8 mouse cellular contexts compared by ENCODE assay signal in the genomic region with DNA sequence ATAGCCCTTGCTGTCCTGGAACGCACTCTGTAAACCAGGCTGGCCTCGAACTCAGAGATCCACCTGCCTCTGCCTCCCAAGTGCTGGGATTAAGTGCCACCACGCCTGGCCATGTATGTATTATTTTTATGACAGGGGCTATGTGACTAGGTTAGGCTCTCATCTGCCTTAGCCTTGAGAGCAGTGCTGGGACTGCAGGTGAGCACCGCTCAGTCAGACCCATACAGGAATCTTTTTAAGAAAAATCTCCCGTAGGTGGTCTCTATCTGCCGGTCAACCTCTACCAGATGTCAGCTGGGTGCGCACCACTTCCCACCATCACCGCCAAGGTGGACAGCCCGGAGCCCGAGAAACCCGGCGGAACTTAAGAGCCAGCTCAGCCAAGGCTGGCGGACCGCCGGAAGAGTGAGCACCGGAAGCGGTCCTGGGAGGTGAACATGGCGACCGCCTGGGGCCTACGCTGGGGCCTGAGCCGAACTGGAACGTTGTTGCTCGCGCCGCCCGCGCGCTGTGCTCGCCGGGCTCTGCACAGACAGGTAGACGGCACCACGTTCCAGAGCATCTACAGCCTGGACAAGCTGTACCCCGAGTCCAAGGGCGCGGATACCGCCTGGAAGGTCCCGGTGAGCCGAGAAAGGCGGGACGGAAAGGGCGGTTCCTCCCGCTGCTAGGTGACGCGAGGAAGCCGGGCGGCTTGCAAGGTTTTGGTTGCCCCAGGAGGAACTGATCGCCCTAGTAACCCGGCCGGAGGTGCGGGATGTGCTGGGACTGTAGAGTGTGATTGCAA. TPM values are rescaled to one million over a fixed set of nuclear protein-coding genes. Genes with fewer than 3 reads are reported as not detected.
DNase-seq lines count a peak whose midpoint lies in the region; ATAC-seq and TF ChIP-seq lines count a peak whose summit lies in the region.

A gene (plus strand): TSS at position 415 of the 787 bp plus-strand sequence.

- H3K4me1 ChIP-seq in hindbrain, embryonic 10.5 days (replicated peaks), result peaks cover 44% of the 10 kb centered on the region
- peaks cover 4% of the 10 kb centered on the region; the same call in 1 of the 2 replicates for H3K4me1 ChIP-seq in lung, postnatal 0 days (ENCODE audit: insufficient read depth, low read depth, low read length)

- no peak; the same call in 1 of the 2 replicates for TF ChIP-seq EP300 in lung, postnatal 0 days (IDR thresholded peaks at IDR 0.05)

- ATAC-seq in lung, postnatal 0 days, result peak; percentile 94

- 3% methylated on average over 50 of the region's 50 CpGs for WGBS in hindbrain, embryonic 10.5 days
- 2% methylated on average over 50 of the region's 50 CpGs for WGBS in lung, postnatal 0 days

- peak; percentile 94 for DNase-seq in NIH3T3 (ENCODE audit: low read depth)
- DNase-seq in cerebellum, adult 9-10 months, result peak; percentile 86
- peak; percentile 56 to 88 for DNase-seq in frontal cortex, adult 2 months (ENCODE audit: extremely low spot score in 1 of 2, low spot score in 1 of 2)
- DNase-seq in hindbrain, embryonic 10.5 days (ENCODE audit: low spot score), result peak; percentile 89
- DNase-seq in layer of hippocampus, adult 9-11 months, result peak; percentile 81
- peak; percentile 89 for DNase-seq in lung, postnatal 0 days (ENCODE audit: low spot score)
- DNase-seq in ovary, postnatal 10 days (ENCODE audit: low spot score), result peak; percentile 73
- peak; percentile 84 for DNase-seq in thymus, postnatal 0 days (ENCODE audit: low spot score)

- H3K27ac ChIP-seq in hindbrain, embryonic 10.5 days, result peak within 1 kb of the TSS; percentile 98
- peak within 1 kb of the TSS; percentile 86 for H3K27ac ChIP-seq in lung, postnatal 0 days (ENCODE audit: low read length)

- no peaks in the 10 kb centered on the region for H3K27me3 ChIP-seq in hindbrain, embryonic 10.5 days (ENCODE audit: insufficient read depth, poor library complexity, severe bottlenecking)
- no peaks in the 10 kb centered on the region for H3K27me3 ChIP-seq in lung, postnatal 0 days (replicated peaks; ENCODE audit: insufficient read depth, low read length)

- no peaks in the 10 kb centered on the region for H3K9me3 ChIP-seq in hindbrain, embryonic 10.5 days
- no peaks in the 10 kb centered on the region for H3K9me3 ChIP-seq in lung, postnatal 0 days (ENCODE audit: low read length)

- H3K4me2 ChIP-seq in lung, postnatal 0 days (replicated peaks; ENCODE audit: low read depth, low read length), result peak within 1 kb of the TSS; percentile 77

- peaks cover 32% of the 10 kb centered on the region for H3K36me3 ChIP-seq in hindbrain, embryonic 10.5 days
- no peaks in the 10 kb centered on the region for H3K36me3 ChIP-seq in lung, postnatal 0 days (ENCODE audit: insufficient read depth, low read length)

- H3K4me3 ChIP-seq in hindbrain, embryonic 10.5 days, result peak within 1 kb of the TSS; percentile 93
- H3K4me3 ChIP-seq in lung, postnatal 0 days (ENCODE audit: low read depth, low read length), result peak within 1 kb of the TSS; percentile 77

- peak within 1 kb of the TSS; percentile 83 for H3K9ac ChIP-seq in lung, postnatal 0 days (replicated peaks; ENCODE audit: low read depth)

- peak; percentile 1; the same call in 1 of the 2 replicates for TF ChIP-seq CTCF in lung, postnatal 0 days (IDR thresholded peaks at IDR 0.05)

RNA-seq across cellular contexts. Expression of the gene that starts here (rescaled TPM):
- 129 and 134 TPM in 2 replicates for polyA plus RNA-seq in frontal cortex, adult 2 months (2012; rRNA removed)
- polyA plus RNA-seq in hindbrain, embryonic 10.5 days (2016; fragmentation: Nextera tagmentation; extraction: Ambion mirVana), result 228 and 253 TPM in 2 replicates
- polyA plus RNA-seq in lung, postnatal 0 days (2015; fragmentation: Nextera tagmentation; extraction: Ambion mirVana), result 154 and 180 TPM in 2 replicates
- 408 and 411 TPM in 2 replicates for polyA plus RNA-seq in thymus, postnatal 0 days (2015; fragmentation: Nextera tagmentation; extraction: Ambion mirVana)

Comparison
In these comparisons a context has a peak if more than half of its experiments do, and no peak if none do; other contexts are left out.
1. Peak in every context shown above with its lines: DNase-seq, ATAC-seq, H3K4me3 ChIP-seq and H3K27ac ChIP-seq.